Mouse (Mus musculus) heart, postnatal 10 days (tissue): ENCODE data around the gene Gart. TPM values are rescaled to one million over a fixed set of nuclear protein-coding genes. Genes with fewer than 3 reads are reported as not detected.

Experiments used
- DNase-seq, 2 experiments: peaks; one replicate each; pipeline ENCODE4 v3.0.0; 2021
- intact Hi-C: fragments of 180-260 bp; cut with DNase I; formaldehyde crosslinking; loops from one replicate; pipeline ENCODE4 v1.15.1; 2025
- total RNA-seq, 2 experiments: library from RNA; stranded (reverse); gene quantifications; 2 replicates each; pipeline ENCODE4 v1.2.3; 2021

Gene Gart
- total RNA-seq, result 10 to 100 TPM; 56.2 to 63.4 TPM

DNA sequence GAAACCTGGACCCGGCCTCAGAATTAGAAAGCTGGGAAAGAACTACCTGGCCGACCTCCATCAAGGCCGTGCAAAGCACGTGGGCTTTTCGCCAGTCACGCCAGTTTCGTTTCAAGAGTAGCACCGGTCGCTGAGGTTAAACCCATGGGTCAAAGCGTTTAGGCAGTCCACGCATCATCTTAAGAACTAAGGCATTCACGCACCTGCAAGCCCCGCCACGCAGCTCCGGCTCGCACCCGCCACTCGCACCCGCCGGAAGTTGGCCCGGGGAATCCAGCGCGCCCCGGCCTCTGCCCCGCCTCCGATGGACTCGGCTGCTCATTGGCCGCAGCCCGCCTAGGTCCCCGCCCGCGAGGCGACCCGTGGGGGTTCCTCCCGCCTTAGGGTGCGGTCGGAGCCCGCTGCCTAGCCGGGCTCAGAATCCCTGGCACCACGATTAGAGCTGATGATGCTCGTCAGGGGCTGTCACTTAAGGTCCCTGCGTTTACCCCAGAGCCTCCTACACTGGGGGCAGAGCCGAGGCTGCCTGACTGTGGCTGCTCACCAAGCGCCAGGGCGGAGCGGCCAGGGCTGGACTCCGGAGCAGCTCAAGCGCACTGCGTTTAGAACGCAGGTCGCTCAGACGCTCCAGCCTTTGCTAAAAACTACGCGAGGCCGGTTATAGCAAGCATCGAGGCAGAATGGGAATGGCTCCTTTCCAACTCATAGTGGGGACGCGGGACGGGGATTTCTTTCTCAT is at the start of gene Gart:
Gene Gart, minus strand, starts transcription at position 272 of the 739 bp plus-strand sequence.
- DNase-seq, result peak; percentile 96
- intact Hi-C loops, result loop anchor here (5.0 kb wide), 1 partner anchor 50 kb away; the partner anchor contains the start of gene Tmem50b

DNA sequence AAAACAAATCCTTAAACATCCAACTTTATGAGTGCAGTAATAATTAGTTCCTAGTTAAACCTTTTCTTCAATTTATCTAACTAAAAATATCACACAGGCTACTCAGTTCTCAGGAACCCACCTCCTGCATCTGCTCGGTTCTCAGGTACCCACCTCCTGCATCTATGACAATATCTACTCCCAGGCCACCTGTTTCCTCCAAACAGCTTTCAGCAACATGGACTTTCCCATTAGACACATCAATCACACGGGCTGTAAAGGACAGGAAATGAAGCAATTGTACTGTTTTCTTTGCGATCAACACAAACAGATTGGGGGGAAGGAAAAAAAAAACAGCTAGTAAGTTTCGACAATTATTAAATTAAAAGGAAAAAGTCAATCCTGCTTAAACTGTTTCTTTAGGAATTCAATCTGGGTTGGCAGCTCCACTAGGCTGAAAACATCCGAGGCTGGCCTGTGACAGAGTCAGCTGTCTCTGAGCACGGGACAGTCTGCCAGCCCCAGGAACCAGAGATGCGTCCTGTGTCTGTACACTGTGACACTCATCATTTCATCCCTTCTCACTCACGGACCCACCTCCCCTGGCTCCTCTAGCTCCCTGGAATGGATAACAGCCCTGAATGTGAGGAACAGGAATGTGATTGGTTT is 48.5 kb upstream of the Gart start:
- intact Hi-C loops, result loop anchor here (10.0 kb wide), 1 partner anchor 610 kb away; the partner anchor contains the start of gene Smim11
- DNase-seq, result no peak

DNA sequence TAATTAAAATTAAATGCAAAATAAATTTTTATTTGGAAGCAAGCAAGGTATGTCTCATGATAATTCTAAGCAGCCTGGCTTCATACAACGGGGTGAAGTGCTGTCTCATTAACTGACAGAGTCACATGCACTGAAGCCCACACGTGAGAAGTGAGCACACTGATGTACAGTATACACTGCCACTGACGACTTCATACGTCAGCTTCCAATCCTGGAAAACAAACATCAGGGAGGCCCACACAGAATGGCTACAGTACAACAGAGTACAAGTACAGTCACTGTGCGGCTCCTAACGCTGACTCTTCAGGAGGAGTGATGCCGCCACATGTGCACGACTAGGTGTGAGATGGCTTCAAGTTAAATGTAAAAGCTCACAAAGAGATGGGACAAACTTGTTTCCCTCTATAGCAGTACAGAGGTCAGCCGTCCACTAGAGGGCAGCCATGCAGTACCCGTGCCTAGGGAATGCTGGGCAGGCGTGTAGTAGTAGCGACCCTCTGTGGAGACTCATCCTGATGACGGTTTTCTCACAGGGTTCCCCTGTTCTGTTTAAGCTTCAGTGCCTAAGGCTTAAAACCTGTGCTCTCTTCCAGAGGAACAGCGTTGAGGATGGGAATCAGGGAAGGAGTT is 47.8 kb upstream of the Gart start:
- intact Hi-C loops, result loop anchor here (1.0 to 10.0 kb wide), 2 partner anchors 223 to 610 kb away; partner anchors contain the start of gene Smim11
- peak; percentile 81 to 88 for DNase-seq

DNA sequence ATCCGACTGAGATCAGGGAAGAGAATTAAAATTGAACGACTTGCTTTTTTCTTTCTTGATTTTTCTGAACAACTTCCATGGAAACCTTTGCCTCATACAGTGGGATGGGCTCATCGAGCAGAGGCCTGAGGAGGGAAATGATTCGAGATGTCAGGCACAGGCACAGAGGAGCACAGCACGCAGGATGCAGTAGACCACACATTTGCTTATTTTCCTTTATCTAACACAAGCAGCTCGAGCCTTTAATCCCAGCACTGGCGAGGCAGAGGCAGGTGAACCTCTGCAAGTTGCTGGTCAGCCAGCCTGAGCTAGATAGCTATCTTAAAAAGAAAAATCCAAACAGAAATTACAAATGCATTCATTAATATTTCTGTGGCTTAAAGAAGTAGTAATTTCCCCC is 43.0 kb upstream of the Gart start:
- intact Hi-C loops, result loop anchor here (10.0 kb wide), 1 partner anchor 615 kb away; the partner anchor contains the start of gene Smim11
- DNase-seq, result no peak

DNA sequence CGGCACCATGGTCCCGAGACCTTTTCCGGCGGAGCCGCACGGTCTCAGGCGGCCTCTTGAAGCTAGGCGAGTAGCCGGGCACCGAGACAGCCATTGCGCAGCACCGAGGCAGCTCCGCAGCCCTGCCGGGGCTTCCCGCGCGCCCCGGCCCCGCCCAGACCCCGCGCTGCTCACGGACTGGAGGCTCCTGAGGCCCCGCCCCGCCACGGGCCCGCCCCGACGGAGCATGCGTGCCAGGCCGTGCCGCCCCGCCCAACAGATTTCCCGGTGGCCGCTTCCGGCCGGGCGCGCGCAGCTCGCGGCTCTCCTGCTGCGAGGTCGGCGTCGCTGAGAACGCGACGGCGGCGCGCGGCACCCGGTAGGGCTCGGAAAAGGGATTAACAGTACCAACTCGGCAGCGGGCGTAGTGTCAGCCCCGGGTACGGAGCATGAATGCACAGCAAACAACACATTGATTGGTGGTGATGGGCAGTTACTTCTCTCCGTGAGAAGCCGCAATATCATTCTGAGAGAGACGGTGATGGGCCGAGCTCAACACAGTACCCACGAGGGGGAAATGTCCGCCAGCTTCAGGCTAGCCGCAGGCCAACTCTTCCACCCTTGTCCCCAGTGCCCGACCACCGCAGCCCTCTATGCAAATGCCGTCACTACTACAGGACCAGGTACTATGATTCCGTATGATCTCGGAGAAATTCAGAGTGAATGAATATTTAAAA is 42.0 kb upstream of the Gart start, which contains the start of gene Donson:
Gene Donson, minus strand, starts transcription at position 152 of the 716 bp plus-strand sequence.
- intact Hi-C loops, result no loop called here
- DNase-seq, result peak; percentile 95 to 96

DNA sequence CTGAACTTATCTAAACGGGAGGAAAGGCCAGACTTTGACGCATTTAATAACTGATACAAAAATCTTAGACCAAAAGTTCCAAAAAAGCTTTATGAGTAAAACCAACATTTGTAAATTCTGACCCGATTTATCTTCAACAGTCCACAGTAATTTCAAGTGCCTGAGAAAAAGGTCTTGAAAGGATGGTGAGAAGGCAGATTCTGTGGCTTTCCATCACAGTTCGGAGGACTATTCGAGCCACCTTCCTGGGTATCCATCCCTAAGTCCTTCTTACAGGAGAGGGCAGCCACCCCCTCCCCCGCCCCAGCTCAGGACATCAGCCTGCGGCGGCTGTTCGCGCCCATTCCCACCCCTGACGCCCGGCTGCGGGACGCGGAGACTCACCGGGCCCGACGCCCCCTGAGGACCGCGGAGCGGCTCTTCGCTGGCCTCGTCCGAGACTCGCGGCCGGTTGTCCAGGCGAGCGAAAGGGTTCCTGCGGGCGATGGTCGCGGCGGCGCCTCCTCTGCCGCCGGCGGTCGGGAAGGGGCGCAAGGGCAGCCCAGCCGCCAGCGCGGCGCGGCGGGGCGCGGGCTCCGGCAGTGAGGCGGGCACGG is 41.4 kb upstream of the Gart start:
- intact Hi-C loops, result no loop called here
- no peak for DNase-seq

DNA sequence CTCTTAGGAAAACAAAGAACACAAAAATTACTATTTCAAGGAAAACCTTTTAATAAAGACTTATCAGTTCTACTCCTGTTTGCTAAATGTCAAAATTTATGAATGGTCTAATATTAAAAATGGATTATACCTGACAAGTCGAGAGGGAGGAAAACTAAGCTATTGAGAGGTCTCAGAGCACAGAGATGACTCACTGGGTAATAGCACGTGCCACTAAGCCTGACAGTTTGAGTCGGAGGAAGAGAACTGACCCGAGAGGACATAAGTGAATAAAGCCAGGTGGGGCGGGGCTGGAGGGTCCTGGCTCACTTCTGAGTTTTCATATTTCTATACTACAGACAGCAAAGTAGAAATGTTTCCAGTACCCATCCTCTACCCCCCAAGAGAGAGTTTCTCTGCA is 39.6 kb upstream of the Gart start:
- intact Hi-C loops, result no loop called here
- DNase-seq, result no peak

DNA sequence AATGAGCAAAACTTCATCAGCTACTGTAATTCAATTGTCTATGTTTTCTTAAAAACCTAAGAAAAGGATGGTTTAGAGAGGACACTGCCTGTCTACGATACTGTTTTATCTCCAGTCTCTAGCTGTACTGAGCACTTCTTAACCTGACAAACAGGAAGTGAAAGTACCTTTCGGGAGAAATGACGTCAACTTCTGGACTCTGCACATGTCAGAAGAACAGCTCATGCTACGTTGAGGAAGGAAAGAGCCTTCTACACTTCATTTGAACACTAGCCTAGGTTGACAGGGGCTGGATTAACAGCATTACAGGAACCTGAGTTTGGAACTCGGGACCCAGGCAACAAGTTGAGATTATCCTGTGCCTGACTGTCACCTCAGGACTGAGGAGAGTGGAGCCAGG is 38.8 kb upstream of the Gart start:
- DNase-seq, result no peak
- intact Hi-C loops, result no loop called here

DNA sequence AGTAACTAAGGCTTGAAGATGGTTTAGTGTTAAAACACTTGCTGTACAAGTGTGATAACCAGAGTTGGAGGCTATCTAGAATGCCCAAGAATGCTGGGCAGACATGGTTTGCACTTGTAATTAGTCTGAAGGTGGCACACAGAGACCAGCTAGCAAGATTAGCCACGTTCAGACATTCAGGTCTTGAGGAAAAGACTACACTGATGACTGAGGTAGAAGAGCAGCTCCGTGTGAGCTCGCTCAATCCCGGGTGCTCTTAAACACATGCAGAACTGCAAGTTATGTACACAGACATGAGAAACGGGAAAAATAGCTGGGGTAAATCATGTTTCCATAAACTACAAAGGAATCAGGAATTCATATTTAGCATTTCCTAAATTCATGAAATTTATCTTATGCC is 33.9 kb upstream of the Gart start:
- intact Hi-C loops, result no loop called here
- no peak for DNase-seq

DNA sequence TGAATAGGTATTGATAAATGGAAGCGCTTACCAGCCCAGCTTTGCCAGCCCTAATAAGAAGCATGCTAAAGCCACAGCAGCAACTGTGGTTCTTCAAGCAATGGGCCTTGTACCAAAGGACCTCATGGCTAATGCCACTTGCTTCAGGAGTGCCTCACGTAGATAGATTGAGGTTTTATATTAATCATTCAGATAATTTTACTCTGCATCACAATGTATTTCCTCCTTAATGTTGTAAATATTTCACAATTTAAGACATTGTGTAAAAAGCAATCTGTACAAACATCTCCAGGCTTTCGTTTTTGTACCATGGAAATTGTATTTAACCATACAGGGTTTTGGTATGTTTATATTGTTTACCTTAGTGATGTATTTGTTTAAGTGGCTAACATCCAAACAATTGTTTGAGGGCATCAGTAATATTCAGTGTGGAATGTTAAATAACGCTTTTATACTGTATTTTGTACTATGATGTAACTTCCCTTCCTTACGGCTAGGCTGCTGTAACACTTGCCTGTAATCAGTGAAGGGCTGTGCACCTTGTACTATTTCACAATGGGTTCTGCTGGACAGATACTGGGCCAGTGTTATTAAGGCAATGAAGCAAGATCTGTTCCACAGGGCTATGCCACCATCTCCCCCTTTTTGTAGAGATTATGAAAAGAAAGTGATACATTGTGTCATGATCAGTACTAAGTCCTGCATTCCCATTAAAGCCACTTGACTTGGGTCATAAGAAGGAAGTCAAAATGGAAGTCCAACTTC is 31.6 kb upstream of the Gart start:
- intact Hi-C loops, result no loop called here
- DNase-seq, result no peak

DNA sequence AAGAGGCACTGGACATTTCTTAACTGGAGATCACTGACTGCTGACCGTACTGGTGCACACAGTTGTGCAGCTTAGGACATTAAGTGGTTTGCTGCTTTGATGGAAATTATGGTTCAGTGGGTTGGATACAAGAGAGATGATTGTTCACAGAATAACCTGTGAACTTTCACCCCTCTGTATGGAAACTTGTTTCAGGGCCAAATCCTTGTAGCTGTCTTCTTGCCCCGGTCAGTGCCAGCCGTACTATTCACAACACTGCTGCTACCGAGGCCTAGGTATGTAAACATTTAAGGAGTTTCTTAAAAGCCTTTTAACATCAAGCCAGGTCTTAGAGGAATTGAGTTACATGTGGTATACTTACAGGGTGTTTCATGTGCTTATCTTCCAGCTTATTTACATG is 27.7 kb upstream of the Gart start:
- DNase-seq, result no peak
- intact Hi-C loops, result no loop called here

DNA sequence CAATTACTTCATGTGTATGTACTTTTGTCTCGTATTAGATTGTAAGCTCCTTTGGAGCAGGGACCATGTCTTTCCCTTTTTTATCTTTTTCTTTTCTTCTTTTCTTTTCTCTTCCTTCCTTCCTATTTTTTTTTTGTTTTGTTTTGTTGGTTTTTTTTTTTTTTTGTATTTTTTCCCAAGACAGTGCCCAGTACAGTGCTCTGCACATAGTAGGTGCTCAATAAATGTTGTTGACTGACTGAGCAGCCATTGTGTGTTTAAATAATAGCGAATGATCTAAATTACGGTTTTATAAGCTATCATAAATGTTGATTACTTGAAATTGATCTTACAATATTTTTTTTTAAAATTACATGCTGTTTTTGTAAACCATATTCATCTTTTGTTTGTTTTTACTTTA is 17.0 kb upstream of the Gart start:
- DNase-seq, result no peak
- intact Hi-C loops, result no loop called here

DNA sequence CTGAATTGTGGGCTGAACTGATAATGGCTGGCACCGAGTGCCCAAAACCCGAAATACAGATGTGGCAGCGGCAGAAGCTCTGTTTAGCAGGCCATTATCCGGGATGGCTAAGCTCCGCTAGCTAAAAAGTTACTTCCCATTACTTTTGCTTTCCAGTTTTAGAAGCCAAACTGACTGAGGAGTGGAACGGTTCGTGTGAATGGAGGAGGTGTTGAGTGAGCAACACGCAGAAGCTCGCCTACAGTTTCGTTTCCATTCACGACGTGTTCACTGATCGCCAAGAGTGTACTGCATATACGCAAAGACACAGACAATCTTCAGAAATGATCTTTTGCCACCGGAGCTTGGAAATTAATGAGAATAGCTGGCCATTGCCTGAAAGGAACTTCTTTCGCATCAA is 15.6 kb upstream of the Gart start:
- intact Hi-C loops, result no loop called here
- no peak for DNase-seq

DNA sequence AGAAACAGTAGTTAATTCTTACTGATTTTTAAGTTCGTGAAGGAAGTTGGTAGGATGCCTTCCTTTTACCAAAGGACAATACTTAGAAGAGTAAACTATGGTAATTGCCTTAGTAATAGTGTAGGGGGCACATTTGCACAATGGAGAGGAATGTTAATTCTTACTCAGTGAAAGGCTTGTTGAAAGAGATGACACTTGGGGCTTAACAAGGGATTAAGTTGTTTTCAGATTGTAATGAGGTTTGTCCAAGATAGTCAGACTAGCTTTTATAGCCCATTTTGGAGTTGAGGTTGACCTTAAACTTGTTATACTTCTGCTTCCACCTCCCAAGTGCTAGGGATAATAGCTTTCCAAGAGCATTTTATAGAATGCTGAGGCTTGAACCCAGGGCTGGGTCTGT is 14.6 kb upstream of the Gart start:
- DNase-seq, result no peak
- intact Hi-C loops, result no loop called here

DNA sequence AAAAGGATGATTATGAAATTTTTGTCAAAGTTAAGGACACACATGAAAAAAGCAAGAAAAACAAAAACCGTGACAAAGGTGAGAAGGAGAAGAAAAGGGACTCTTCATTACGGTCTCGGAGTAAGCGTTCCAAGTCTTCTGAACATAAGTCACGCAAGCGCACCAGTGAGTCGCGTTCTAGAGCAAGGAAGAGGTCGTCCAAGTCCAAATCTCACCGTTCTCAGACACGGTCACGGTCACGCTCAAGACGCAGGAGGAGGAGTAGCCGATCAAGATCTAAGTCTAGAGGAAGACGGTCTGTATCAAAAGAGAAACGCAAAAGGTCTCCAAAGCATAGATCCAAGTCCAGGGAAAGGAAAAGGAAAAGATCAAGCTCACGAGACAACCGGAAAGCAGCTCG is 13.0 kb upstream of the Gart start:
- intact Hi-C loops, result no loop called here

DNA sequence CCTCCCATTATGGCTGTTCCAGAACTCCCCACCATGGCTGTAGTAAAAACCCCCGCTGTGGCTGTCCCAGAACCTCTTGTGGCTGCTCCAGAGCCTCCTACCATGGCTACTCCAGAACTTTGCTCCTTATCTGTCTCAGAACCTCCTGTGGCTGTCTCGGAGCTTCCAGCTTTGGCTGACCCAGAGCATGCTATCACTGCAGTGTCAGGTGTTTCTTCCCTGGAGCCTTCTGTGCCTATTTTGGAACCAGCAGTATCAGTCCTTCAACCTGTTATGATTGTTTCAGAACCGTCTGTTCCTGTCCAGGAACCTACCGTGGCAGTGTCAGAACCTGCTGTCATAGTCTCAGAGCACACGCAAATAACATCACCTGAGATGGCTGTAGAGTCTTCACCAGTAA is 11.7 kb upstream of the Gart start:
- no peak for DNase-seq
- intact Hi-C loops, result no loop called here

More for the DNA sequence above, 13.0 kb upstream of the Gart start:
- no peak for DNase-seq

DNA sequence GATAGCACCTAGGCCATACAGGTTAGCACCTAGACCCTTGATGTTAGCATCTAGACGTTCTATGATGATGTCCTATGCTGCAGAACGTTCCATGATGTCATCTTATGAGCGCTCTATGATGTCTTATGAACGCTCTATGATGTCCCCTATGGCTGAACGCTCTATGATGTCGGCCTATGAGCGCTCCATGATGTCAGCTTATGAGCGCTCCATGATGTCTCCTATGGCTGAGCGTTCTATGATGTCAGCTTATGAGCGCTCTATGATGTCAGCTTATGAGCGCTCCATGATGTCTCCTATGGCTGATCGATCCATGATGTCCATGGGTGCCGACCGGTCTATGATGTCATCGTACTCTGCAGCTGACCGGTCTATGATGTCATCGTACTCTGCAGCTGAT is 10.5 kb upstream of the Gart start:
- intact Hi-C loops, result no loop called here
- DNase-seq, result no peak

DNA sequence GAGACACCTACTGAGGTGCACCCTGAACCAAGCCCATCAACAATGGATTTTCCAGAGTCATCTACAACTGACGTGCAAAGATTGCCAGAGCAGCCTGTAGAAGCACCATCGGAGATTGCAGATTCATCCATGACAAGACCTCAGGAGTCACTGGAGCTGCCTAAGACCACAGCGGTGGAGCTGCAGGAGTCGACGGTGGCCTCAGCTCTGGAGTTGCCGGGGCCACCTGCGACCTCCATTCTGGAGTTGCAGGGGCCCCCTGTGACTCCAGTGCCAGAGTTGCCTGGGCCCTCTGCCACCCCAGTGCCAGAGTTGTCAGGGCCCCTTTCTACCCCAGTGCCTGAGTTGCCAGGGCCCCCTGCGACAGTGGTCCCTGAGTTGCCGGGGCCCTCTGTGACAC is 8.5 kb upstream of the Gart start:
- DNase-seq, result no peak
- intact Hi-C loops, result no loop called here

DNA sequence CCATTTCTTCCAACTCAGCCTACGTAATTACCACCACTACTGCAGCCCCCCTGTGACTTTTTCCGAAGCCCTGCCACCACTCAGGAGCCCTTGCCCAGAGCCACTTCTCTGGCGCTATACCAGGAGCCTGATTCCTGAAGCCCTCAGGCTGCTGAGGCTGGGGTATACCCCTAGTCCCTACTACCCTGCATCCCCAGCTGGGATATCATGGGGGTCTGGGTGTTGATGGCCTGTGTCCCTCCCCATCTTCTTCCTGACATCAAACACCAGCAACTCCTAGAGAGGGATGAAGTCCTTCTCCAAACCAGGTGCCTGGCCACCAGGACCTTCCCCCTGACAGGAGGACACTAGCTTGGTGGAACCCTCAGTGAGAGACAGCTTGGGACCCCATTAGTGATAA is 5.4 kb upstream of the Gart start:
- intact Hi-C loops, result no loop called here
- DNase-seq, result no peak

DNA sequence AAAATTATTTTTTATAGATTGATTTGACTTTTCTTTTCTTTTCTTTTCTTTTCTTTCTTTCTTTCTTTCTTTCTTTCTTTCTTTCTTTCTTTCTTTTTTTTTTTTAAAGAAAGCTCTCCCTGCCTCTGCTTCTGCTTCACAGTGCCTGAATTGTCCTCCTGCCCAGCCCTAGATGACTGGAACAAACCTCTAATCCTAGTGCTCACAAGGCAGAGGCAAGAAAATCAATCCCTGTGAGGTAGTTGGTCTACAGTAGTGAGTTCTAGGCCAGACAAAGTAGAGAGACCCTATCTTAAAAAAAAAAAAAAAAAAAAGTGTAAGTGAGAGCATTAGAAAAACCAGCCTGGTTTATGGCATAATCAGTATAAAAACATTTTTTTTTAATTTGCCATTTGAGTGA is 3.0 kb upstream of the Gart start:
- DNase-seq, result no peak
- intact Hi-C loops, result loop anchor here (5.0 kb wide), 1 partner anchor 52 kb away; the partner anchor contains the start of gene Tmem50b
